Mouse (Mus musculus) adrenal gland, postnatal 25 days (tissue): Measurements from ENCODE around the gene Nfatc2ip. TPM values are rescaled to one million over a fixed set of nuclear protein-coding genes. Genes with fewer than 3 reads are reported as not detected.

Experiments used
- DNase-seq: peaks from one replicate; pipeline ENCODE4 v3.0.0; 2021; ENCODE audit warnings: mixed read lengths
- long read RNA-seq: library from polyadenylated mRNA; stranded (forward); transcript quantifications from one replicate; pipeline ENCODE4 v2.0.0, GENCODE M21; 2021
- total RNA-seq: library from RNA; stranded (reverse); gene quantifications from 2 replicates; pipeline ENCODE4 v1.2.3, GENCODE M21; 2021

Gene Nfatc2ip
- 8.6 and 8.7 TPM in 2 replicates for total RNA-seq
- long read RNA-seq, partial matches to known transcripts: 0 of 2 reads
- long read RNA-seq, other reads (novel, unspliced or antisense): 0 of 2 reads

- DNase-seq: peak; percentile 84
Observed at GRCm38 (mm10) chr7:126396298-126397119, at the start of gene Nfatc2ip. TSS of gene Nfatc2ip (minus strand) at chr7:126396737.

- DNase-seq: no peak
Observed at GRCm38 (mm10) chr7:126446217-126446616, 49.7 kb upstream of the Nfatc2ip start.

- no peak for DNase-seq
Observed at GRCm38 (mm10) chr7:126445104-126445815, 48.7 kb upstream of the Nfatc2ip start.

- DNase-seq: no peak
Observed at GRCm38 (mm10) chr7:126444536-126444935, 48.0 kb upstream of the Nfatc2ip start.

- DNase-seq: no peak
Observed at GRCm38 (mm10) chr7:126443997-126444396, 47.5 kb upstream of the Nfatc2ip start.

- no peak for DNase-seq
Observed at GRCm38 (mm10) chr7:126440134-126440533, 43.6 kb upstream of the Nfatc2ip start.

- DNase-seq: peak; percentile 74
Observed at GRCm38 (mm10) chr7:126436851-126437250, 40.3 kb upstream of the Nfatc2ip start.

- no peak for DNase-seq
Observed at GRCm38 (mm10) chr7:126435801-126436200, 39.3 kb upstream of the Nfatc2ip start.

GRCm38 (mm10) chr7:126434726-126435125 lies 38.2 kb upstream of the Nfatc2ip start:
- no peak for DNase-seq

GRCm38 (mm10) chr7:126430167-126430566 lies 33.6 kb upstream of the Nfatc2ip start:
- no peak for DNase-seq

GRCm38 (mm10) chr7:126429503-126429898 lies 33.0 kb upstream of the Nfatc2ip start:
- no peak for DNase-seq

- DNase-seq: peak; percentile 99
Observed at GRCm38 (mm10) chr7:126428631-126429502, 32.3 kb upstream of the Nfatc2ip start, which contains the start of gene Rabep2. TSS of gene Rabep2 (plus strand) at chr7:126428759.

- no peak for DNase-seq
Observed at GRCm38 (mm10) chr7:126428154-126428553, 31.6 kb upstream of the Nfatc2ip start.

GRCm38 (mm10) chr7:126427323-126427860 lies 30.9 kb upstream of the Nfatc2ip start:
- no peak for DNase-seq

- DNase-seq: no peak
Observed at GRCm38 (mm10) chr7:126424161-126424560, 27.6 kb upstream of the Nfatc2ip start.

GRCm38 (mm10) chr7:126421756-126422155 lies 25.2 kb upstream of the Nfatc2ip start:
- DNase-seq: no peak

GRCm38 (mm10) chr7:126418496-126418895 lies 22.0 kb upstream of the Nfatc2ip start:
- no peak for DNase-seq

GRCm38 (mm10) chr7:126417606-126418005 lies 21.1 kb upstream of the Nfatc2ip start:
- no peak for DNase-seq

GRCm38 (mm10) chr7:126417045-126417444 lies 20.5 kb upstream of the Nfatc2ip start:
- DNase-seq: no peak

- DNase-seq: no peak
Observed at GRCm38 (mm10) chr7:126416615-126417014, 20.1 kb upstream of the Nfatc2ip start.

- DNase-seq: no peak
Observed at GRCm38 (mm10) chr7:126414725-126415124, 18.2 kb upstream of the Nfatc2ip start, which contains the start of gene Cd19. TSS of gene Cd19 (minus strand) at chr7:126414889.

GRCm38 (mm10) chr7:126411061-126411460 lies 14.5 kb upstream of the Nfatc2ip start:
- no peak for DNase-seq
